Mouse (Mus musculus): ENCODE data around the gene Adcy4. TPM values are rescaled to one million over a fixed set of nuclear protein-coding genes. Genes with fewer than 3 reads are reported as not detected.
"Not testable (repeated sequence)": the region's sequence is repeated elsewhere in the genome, so short reads cannot be mapped to it uniquely, and the experiment has no call there.

Gene Adcy4
- polyA plus RNA-seq, 1 experiment from 2014 or later, result 10.0 TPM

DNA sequence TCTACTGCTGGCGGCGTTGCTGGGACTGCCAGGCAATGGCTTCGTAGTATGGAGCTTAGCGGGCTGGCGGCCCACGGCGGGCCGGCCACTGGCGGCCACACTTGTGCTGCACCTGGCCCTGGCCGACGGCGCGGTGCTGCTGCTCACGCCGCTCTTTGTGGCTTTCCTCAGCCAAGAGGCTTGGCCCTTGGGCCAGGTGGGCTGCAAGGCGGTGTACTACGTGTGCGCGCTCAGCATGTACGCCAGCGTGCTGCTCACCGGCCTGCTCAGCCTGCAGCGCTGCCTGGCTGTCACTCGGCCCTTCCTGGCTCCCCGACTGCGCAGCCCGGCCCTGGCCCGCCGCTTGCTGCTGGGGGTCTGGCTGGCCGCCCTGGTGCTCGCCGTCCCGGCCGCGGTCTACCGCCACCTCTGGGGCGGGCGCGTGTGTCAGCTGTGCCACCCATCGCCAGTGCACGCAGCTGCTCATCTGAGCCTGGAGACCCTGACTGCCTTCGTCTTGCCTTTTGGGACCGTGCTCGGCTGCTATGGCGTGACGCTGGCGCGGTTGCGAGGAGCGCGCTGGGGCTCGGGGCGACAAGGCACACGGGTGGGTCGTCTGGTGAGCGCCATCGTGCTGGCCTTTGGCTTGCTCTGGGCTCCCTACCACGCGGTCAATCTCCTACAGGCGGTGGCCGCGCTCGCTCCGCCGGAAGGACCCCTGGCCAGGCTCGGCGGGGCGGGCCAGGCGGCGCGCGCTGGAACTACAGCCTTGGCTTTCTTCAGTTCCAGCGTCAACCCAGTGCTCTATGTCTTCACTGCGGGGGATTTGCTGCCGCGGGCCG lies 21.7 kb downstream of the Adcy4 start:
- H3K27ac ChIP-seq, result peak overlapping the region; percentile 52
- TF ChIP-seq CTCF (IDR thresholded peaks at IDR 0.05; ENCODE audit: low read depth), result peak; percentile 43
- H3K4me2 ChIP-seq (ENCODE audit: low read length), result peak overlapping the region; percentile 81
- 1% methylated on average over 77 of the region's 77 CpGs for WGBS
- H3K4me1 ChIP-seq (replicated peaks; ENCODE audit: insufficient read depth, low read length), result peaks cover 21% of the 10 kb centered on the region
- H3K9me3 ChIP-seq (replicated peaks; ENCODE audit: low read length), result no peaks in the 10 kb centered on the region
- peak overlapping the region; percentile 39 for H3K4me3 ChIP-seq (replicated peaks; ENCODE audit: low read depth, low read length)
- H3K9ac ChIP-seq (ENCODE audit: low read depth, low read length), result peak overlapping the region; percentile 58
- H3K36me3 ChIP-seq (ENCODE audit: insufficient read depth, low read length), result no peaks in the 10 kb centered on the region
- 0 out of 2 replicates have a peak, but pooled peaks cover 11% of the 10 kb centered on the region for H3K27me3 ChIP-seq (ENCODE audit: insufficient read depth, low read length)
- peak; percentile 47 for ATAC-seq (replicated peaks; ENCODE audit: low FRiP score, low read depth)
- DNase-seq (ENCODE audit: low spot score), result peak; percentile 85

DNA sequence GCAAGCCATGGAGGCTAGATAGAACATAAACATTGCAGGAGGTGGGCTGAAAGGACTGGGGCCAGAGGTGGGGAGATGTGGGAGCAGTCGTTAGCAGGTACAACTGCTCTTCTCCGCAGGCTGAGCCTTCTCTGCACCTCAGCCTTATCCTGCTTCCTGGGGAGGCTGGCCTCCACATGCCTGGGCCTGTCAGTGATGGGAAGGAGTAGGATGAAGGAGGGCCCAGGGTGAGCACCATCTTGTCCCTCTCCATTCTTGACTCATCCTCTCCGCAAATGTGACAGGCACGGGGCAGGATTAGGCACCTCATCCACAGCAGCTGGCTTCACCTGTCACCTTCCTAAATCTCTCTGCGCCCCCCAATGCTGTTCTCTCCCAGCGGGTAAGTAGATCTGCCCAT lies 22.7 kb downstream of the Adcy4 start, which contains the start of gene Ltb4r2:
Ltb4r2 (plus strand) TSS at position 266 of the 400 bp plus-strand sequence.
- no peak for TF ChIP-seq CTCF (IDR thresholded peaks at IDR 0.05; ENCODE audit: low read depth)
- Histone ChIP-seq H3K4me3 (replicated peaks; ENCODE audit: low read depth, low read length) (peak within 1 kb of the TSS; percentile 39), H3K4me2 (ENCODE audit: low read length) (peak within 1 kb of the TSS; percentile 81), H3K27me3 (ENCODE audit: insufficient read depth, low read length) (0 out of 2 replicates have a peak, but pooled peaks cover 10% of the 10 kb centered on the region), H3K4me1 (replicated peaks; ENCODE audit: insufficient read depth, low read length) (peaks cover 21% of the 10 kb centered on the region), H3K27ac (no peak within 1 kb of the TSS), H3K9ac (ENCODE audit: low read depth, low read length) (peak within 1 kb of the TSS; percentile 58), H3K9me3 (replicated peaks; ENCODE audit: low read length) (no peaks in the 10 kb centered on the region), H3K36me3 (ENCODE audit: insufficient read depth, low read length) (no peaks in the 10 kb centered on the region)
- ATAC-seq (replicated peaks; ENCODE audit: low FRiP score, low read depth), result no peak
- WGBS, result 89% methylated on average over 6 of the region's 6 CpGs
- DNase-seq (ENCODE audit: low spot score), result no peak

DNA sequence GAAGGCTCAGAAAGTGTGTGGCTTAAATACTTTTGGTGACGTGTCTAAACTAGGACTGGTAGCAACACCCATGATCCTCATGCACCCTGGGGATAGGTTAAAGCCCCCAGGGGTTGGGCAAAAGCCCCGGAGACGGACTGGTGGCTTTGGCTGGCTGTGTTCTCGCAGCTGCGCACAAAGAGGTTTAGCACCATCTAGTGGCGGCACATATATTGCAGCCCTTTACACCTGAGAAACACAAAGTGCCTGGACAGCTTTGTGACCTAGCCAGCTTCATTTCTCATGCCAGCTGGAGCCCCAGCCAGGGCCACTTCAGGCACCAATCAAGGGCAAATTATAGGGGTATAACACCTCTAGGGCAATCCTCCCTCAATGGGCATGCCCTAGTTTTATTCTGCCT lies 23.7 kb downstream of the Adcy4 start:
- Histone ChIP-seq H3K9ac (ENCODE audit: low read depth, low read length) (0 out of 2 replicates have a peak overlapping the region, but pooled peaks have one; percentile 37), H3K4me1 (replicated peaks; ENCODE audit: insufficient read depth, low read length) (peaks cover 21% of the 10 kb centered on the region), H3K4me2 (ENCODE audit: low read length) (peak overlapping the region; percentile 51), H3K4me3 (replicated peaks; ENCODE audit: low read depth, low read length) (peak overlapping the region; percentile 11; the same call in 1 of the 2 replicates)
- ATAC-seq (replicated peaks; ENCODE audit: low FRiP score, low read depth), result peak; percentile 38
- peak; percentile 83 for TF ChIP-seq CTCF (IDR thresholded peaks at IDR 0.05; ENCODE audit: low read depth)
- H3K9me3 ChIP-seq (replicated peaks; ENCODE audit: low read length); H3K27me3 ChIP-seq (ENCODE audit: insufficient read depth, low read length); H3K36me3 ChIP-seq (ENCODE audit: insufficient read depth, low read length); H3K27ac ChIP-seq: not testable (repeated sequence)
- WGBS, result 2% methylated on average over 5 of the region's 6 CpGs
- DNase-seq (ENCODE audit: low spot score), result peak; percentile 78

DNA sequence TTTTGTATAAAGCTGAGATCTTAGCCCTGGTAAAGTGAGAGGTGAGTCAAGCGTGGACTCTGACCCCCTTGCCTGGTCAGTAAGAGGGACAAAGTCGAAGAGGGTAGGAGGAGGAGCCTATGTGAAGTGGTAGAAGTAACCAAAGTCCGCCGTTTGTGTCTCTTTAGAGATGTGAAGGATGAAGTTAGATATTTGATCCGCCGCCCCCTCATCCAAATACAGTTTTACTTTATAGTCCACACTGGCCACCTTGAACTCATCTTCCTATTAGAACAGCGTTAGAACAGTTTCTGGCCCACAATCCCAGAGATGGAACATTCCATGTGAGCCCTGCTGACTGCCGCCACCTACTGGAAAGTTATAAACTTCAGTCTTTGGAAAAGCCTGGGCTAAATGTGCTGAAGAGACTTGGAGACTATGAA lies 25.5 kb downstream of the Adcy4 start, which contains the start of gene Cideb:
Cideb (minus strand) TSS at position 96 of the 422 bp plus-strand sequence.
- ATAC-seq (replicated peaks; ENCODE audit: low FRiP score, low read depth), result peak; percentile 68
- H3K9ac ChIP-seq (ENCODE audit: low read depth, low read length), result no peak within 1 kb of the TSS
- peaks cover 23% of the 10 kb centered on the region for H3K36me3 ChIP-seq (ENCODE audit: insufficient read depth, low read length)
- H3K27ac ChIP-seq, result peak within 1 kb of the TSS; percentile 47
- peak; percentile 89 for TF ChIP-seq CTCF (IDR thresholded peaks at IDR 0.05; ENCODE audit: low read depth)
- H3K27me3 ChIP-seq (ENCODE audit: insufficient read depth, low read length), result 0 out of 2 replicates have a peak, but pooled peaks cover 10% of the 10 kb centered on the region
- H3K4me1 ChIP-seq (replicated peaks; ENCODE audit: insufficient read depth, low read length), result peaks cover 20% of the 10 kb centered on the region
- DNase-seq (ENCODE audit: low spot score), result peak; percentile 91
- no peaks in the 10 kb centered on the region for H3K9me3 ChIP-seq (replicated peaks; ENCODE audit: low read length)
- H3K4me2 ChIP-seq (ENCODE audit: low read length), result peak within 1 kb of the TSS; percentile 25; the same call in 1 of the 2 replicates
- no peak within 1 kb of the TSS for H3K4me3 ChIP-seq (replicated peaks; ENCODE audit: low read depth, low read length)
- 14% methylated on average over 8 of the region's 8 CpGs for WGBS

DNA sequence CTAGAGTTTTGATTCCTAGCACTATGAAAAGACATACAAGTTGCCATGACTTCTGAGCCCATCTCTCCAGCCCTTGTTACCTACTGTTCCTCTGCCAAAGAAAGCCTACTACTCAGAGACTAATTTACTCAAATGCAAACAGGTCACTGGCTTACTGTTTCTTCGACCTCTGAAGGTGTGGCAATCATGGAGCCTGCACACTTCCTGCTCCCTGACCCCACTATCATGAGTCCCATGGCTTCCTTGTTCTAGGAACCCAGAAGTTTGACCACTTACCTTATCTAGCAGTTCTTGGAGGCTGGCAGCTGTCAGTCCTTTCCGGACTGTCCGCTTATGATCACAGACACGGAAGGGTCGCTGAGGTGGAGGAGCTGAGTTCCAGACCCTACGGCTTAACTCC lies 26.3 kb downstream of the Adcy4 start:
- H3K36me3 ChIP-seq (ENCODE audit: insufficient read depth, low read length), result peaks cover 30% of the 10 kb centered on the region
- no peak overlapping the region for H3K9ac ChIP-seq (ENCODE audit: low read depth, low read length)
- DNase-seq (ENCODE audit: low spot score), result no peak
- no peak for TF ChIP-seq CTCF (IDR thresholded peaks at IDR 0.05; ENCODE audit: low read depth)
- peaks cover 13% of the 10 kb centered on the region for H3K4me1 ChIP-seq (replicated peaks; ENCODE audit: insufficient read depth, low read length)
- WGBS, result 85% methylated on average over 6 of the region's 6 CpGs
- no peak overlapping the region for H3K4me3 ChIP-seq (replicated peaks; ENCODE audit: low read depth, low read length)
- no peak for ATAC-seq (replicated peaks; ENCODE audit: low FRiP score, low read depth)
- H3K4me2 ChIP-seq (ENCODE audit: low read length), result peak overlapping the region; percentile 25; the same call in 1 of the 2 replicates
- no peaks in the 10 kb centered on the region for H3K9me3 ChIP-seq (replicated peaks; ENCODE audit: low read length)
- 0 out of 2 replicates have a peak, but pooled peaks cover 10% of the 10 kb centered on the region for H3K27me3 ChIP-seq (ENCODE audit: insufficient read depth, low read length)
- H3K27ac ChIP-seq, result peak overlapping the region; percentile 47

DNA sequence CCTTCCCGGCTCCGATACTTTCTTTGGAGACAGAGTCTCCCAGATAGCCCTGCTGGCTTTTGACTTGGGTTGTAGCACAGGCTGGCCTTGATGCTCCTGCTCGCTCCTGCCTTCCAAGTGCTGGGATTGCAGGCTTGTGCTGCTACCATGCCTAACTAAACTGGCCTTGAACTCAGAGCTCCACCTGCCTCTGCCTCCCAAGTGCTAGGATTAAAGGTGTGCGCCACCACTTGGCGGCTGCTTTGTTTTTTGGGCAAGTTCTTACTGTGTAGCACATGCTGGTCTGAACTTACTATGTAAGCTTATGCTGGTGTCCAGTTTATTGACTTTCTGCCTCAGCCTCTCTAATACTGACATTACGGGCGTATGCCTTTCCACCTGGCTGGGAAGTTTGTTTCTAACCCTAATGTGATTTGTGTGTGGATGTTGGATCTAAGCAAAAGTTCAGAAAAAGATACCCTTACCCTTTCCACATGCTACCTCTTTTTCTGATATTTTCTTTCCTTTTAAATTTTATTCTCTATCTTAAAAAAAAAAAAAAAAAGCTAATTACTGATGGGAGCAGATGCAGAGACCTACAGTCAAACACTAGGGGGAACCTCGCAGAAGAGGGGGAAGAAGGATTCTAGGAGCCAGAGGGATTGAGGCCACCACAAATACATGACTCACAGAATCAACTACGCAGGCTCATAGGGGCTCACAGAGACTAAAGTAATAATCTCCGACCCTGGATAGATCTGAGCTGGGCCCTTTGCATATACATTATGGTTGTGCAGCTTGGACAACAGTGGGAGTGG lies 36.6 kb downstream of the Adcy4 start:
- Histone ChIP-seq H3K27me3 (ENCODE audit: insufficient read depth, low read length) (no peaks in the 10 kb centered on the region), H3K4me1 (replicated peaks; ENCODE audit: insufficient read depth, low read length) (peaks cover 14% of the 10 kb centered on the region), H3K36me3 (ENCODE audit: insufficient read depth, low read length) (peaks cover 24% of the 10 kb centered on the region), H3K9me3 (replicated peaks; ENCODE audit: low read length) (no peaks in the 10 kb centered on the region), H3K9ac (ENCODE audit: low read depth, low read length) (no peak overlapping the region), H3K4me2 (ENCODE audit: low read length) (peak overlapping the region; percentile 88), H3K27ac (no peak overlapping the region), H3K4me3 (replicated peaks; ENCODE audit: low read depth, low read length) (no peak overlapping the region)
- ATAC-seq (replicated peaks; ENCODE audit: low FRiP score, low read depth) (no peak), DNase-seq (ENCODE audit: low spot score) (no peak)
- no peak; the same call in 1 of the 2 replicates for TF ChIP-seq CTCF (IDR thresholded peaks at IDR 0.05; ENCODE audit: low read depth)
- WGBS, result 88% methylated on average over 10 of the region's 10 CpGs

Measured in kidney, postnatal 0 days (tissue).